Mouse (Mus musculus): Measurements from ENCODE around the gene Dpp7. TPM values are rescaled to one million over a fixed set of nuclear protein-coding genes. Genes with fewer than 3 reads are reported as not detected.

Dpp7 gene
- total RNA-seq, 2 experiments from 2014 or later: 5.9 to 7.0 TPM

DNA sequence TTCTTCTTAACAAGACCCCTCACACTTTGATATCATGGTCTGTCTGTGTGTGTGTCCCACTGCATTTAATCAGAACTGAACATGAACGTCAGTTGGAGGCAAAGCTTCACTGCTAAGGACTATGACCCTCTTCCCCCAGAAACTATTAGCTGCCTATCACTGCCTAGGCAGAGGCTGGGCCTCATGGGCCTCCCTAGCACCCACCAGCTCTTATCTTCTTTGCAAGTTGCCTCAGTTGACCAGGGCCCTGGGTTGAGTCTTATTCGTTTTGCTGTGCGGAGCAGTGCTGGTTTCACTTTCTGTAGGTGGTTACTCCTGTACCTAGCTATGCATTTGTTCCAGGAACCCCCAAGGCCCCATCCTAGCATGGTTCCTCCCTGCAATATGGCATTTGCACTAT is 13.8 kb upstream of the Dpp7 start:
- no peak for DNase-seq

DNA sequence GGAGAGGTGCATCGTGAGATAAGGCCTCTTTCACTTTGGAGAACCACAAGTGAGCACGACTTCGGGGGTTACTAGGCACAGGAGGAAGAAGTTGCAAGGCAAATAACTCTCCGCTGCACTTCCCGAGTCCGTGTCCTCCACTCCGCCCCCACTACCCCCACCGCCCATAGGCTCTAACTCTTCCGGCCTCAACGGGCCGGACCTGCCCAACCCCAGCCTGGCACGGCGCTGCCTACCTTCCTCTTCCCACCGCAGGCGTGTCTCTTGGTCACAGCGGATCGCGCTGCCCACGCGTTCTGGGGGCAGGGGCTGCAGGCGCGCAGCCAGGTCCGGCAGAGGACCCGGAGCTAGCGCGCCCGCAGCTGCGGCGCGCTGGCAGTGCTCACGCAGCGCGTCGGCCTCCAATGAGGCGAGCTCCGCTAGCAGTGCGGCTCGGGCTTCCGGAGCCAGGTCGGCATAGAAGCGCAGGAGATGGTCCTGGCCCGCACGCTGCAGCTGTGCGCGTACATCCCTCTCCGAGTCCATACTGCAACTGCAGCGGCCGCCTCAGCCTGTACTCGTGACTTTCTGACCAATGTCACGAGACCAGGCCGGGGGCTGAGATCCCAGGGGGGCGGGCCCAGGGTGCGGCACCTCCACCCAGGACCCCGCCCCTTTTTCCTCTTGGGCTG is 9.1 kb upstream of the Dpp7 start, which contains the start of gene Uap1l1:
TSS of gene Uap1l1 (minus strand) at position 592 of the 671 bp plus-strand sequence.
- peak; percentile 87 to 92 for DNase-seq

DNA sequence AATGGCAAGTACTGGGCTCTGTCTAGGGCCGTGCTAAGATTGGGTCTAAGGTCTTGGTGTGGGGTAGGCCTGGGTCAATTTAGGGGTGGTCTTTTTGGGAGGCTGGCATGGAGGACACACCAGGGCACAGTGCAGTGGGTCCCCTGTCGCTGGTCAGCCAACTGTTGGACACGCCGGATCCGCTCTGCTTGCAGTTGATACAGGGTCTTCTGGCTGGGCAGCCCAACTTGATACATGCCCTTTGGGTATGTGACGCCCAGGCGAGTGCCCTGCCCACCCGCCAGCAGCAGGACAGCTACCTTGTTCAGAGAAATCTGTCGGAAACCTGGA is 8.6 kb upstream of the Dpp7 start:
- DNase-seq: peak in 1 of 2 experiments; percentile 33

DNA sequence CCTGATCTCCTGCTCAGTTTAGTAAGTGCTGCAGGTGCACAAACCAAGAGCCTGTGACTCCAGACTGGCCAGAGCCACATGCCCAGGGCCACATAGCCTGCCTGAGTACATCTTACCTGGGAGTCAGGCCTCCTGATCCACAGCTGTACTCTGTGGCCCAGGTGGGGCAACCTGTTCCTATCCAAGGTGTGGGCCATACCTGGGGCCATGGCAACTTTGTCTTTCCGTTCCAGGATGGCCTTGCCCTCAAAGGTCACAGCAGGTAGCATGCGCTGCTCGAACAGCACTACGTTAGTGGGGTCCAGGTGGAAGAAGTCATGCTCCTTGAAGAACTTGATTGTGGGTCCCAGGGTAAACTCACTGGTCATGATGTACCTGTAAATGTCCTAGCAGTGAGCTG is 8.2 kb upstream of the Dpp7 start:
- DNase-seq: no peak

DNA sequence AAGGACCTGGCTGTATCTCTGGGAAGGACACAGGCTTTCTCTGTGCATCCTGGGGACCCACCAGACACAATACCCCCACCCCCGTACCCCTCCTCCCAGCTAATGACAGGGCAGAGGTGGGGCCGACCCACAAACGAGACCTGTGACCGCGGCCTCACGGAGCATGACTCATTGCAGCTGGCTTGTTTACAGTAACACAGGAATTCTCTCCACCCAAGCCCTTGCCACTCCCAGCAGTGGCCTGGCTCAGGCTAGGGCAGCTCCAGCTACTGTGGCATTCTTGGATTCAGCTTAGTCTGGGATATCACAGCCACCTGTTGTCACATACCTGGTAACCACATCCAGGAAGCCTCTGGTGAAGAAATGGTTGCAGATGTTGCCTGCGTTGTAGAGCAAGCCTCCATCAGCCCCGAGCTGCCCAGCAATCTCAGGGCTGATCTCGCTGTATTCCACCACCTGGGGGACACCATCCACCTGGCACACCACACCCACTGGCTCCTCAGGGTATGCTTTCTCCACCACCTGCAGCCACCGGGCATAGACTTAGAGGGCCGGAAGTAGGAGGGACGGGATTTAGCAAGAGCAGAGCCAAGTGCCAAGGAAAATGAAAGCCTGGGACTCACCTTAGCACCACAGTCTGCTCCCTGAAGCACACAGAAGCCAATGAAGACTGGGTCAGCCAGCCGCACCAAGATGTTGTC is 7.5 kb upstream of the Dpp7 start:
- no peak for DNase-seq

DNA sequence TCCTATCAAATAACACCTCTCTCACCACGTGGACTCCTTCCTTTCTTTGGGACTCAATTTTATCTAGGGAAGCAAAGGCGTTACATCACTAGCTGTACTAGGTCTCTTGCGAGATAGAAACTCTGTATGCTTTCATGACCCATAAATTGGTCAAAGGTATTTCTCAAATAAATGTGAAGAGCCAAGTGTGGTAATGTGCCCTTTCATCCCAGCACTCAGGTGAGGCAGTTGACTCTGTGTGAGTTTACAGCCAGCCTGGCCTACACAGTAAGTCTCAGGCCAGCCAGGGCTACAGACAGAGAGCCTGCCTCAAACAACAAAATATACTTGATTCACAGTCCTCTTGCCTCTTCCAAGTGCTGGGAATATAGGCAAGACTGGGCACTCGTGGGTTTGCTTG is 3.7 kb upstream of the Dpp7 start:
- DNase-seq: no peak

DNA sequence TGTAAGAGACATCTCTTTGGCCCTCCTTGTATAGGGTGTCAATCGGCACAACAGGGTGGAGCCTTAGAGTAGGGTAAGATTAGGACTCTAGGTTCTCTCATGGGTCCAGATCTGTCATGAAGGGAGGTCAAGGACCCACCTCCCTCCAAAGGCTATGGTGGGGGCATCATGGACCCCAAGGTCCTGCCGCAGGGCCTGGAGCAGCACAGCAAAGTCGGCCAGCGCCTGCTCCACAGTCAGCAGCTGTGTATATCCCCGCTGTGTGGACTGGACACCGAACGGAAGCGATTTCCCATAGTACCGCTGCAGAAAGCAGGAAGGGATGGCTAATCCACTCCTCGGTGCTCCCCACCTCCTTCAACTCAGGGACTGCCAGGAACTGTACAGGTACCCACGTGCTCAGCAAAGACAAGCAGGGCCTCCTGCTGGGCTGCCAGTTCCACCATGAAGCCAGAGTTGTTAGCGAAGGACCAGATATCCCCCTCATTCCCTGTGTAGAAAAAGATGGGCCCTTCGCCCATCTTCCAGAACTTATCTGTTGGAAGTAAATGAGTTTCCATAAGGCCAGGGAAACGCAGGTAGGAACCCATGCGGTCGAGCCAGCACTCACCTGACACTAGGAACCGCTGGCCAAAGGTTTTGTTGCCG is 616 bp downstream of the Dpp7 start:
- no peak for DNase-seq

DNA sequence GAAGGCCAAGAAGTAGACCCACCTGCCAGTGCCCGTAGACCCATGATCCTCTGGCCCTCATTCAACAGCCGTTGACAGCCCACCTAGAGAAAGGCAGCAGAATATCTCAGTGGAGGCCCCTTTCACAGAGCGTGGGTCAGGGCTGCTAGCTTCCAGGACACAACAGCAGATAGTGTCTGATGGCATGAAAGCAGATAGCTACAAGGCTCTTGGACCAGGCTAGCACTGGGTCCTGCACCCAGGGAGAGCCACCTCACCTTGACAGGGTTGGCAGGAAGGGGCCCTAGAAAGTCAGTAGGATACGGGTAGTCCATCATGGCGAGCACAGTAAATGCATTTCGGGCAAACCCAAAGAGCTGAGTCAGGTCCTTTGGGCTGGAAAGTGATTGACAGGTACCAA is 1.9 kb downstream of the Dpp7 start:
- DNase-seq: no peak

DNA sequence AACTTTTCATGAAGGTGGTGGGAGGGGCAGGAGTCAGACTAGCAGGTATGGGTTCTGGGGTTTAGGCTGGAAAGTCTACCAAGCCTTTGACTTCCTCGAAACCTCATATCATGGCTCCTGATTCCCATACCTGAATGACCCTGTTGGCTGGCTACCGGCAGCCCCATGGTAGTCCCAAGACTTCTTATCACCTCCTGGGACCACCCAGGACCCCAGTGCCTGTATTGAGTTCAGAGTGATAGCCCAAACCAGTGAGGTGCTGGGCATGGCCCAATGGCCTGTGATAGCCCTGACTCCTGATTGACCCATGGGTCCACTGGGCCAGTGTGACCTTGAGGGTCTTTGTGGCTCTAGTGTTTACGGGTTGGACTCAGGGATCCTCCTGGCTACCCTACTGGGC is 5.5 kb downstream of the Dpp7 start:
- no peak for DNase-seq

DNA sequence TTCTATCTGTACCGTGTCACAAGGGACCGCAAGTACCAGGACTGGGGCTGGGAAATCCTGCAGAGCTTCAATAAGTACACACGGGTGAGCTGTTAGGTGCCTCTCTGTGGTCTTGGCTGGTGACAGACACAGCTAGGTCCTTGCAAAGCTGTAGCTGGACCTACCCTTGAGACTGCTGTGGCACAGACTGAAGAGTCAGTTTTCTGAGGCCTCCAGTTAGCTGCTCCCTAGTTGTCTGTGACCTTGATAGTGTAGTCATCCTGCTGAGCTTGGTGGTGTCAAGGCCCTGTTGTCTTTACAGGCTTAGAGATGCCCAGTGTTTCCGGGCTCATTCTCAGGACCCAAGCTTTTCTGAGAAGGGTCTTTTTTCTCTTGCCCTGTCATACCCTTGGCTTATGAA is 6.7 kb downstream of the Dpp7 start:
- no peak for DNase-seq

DNA sequence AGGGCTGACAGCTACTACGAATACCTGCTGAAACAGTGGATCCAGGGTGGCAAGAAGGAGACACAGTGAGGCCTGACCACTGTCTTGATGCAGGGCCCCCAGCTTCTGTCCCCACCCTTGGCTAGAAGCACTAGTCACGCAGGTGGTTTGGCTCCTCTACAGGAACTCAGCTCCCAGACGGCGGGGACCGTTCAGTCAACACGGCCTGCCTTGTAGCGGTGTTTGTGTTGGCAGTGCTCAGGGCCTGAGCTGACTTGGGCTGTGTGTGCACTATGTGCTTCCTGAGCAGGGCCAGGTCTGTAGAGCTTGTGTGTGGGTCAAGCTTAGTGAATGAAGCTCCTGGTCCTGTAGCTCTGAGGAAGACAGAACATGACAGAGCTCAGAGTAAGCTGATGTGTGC is 8.0 kb downstream of the Dpp7 start:
- DNase-seq: peak in 1 of 2 experiments; percentile 25

DNA sequence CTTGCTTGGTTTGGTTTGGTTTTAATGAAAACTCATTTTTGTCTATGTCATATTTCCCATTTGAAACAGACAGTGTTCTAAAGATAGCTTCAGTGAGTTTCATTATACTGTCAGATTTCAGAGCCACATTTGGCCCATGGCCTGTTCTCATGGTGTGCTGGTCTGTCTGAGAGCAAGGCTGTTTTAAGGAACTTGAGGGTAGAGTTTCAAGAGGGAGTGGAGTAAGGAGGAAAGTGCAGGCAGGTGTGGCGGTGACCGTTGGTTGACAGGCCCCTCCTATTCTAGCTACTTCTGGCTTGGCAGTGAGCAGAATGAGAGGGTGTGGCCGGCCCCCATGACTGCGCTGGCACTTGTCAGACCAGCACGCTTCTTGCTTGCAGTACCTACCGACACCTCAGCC is 17.9 kb downstream of the Dpp7 start:
- DNase-seq: no peak

DNA sequence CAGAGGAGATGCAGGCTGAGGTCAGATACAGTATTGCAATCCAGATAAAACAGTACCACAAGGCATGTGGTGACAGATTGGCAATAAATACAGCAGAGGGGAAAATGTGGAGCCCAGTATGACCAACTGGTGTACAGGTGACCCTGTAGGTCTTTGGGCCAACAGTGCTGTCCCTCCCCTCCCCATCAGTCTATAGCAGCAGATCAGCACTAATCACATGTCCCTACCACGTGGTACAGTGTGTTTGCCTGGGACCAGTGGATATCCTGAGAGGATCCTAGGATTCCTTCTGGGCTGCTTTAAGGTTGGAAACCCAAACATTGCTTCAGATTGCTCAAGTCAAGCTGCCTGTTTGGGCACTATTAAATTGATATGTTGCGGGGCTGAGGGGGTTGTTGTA is 22.6 kb downstream of the Dpp7 start:
- DNase-seq: no peak

DNA sequence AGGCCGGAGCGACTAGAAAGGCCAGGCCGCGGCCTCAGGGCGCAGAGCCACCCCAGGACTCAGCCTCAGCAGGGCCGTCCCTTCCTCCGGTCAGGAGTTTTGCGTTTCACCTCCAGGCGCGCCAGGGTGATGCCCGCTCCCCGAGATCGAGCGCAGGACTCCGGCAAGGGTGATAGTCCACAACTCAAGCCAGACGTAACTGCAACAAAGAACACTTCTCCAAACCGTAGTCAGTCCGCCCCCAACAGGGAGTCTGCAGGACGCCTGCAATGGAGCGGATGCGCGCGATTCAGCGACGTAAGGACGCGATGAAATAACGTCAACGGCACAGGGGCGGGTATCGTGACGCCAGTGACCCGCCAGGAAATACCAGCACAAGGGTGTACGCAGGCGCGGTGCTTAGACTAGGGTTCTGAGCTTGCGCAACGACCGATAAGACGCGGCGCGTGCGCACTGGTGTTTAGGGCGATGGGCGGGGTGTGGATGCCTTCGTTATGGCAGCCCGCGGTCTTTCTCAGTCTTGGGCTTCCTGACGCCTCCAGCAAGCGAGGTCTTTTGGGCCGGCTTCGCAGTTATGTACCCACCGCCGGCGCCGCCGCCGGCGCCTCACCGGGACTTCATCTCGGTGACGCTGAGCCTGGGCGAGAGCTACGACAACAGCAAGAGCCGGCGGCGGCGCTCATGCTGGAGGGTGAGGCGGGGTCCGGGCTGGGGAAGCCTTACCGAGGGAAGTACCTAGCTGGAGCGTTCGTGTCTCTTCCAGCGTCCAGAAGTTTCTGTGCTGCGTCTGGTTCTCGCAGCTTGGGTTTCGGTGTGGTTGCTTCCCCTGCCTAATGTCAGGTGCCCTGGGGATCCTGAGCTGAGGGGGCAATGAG is 23.6 kb downstream of the Dpp7 start, which contains the start of gene Man1b1:
TSS of gene Man1b1 (plus strand) at position 53 of the 875 bp plus-strand sequence.
- peak; percentile 99 to 100 for DNase-seq

DNA sequence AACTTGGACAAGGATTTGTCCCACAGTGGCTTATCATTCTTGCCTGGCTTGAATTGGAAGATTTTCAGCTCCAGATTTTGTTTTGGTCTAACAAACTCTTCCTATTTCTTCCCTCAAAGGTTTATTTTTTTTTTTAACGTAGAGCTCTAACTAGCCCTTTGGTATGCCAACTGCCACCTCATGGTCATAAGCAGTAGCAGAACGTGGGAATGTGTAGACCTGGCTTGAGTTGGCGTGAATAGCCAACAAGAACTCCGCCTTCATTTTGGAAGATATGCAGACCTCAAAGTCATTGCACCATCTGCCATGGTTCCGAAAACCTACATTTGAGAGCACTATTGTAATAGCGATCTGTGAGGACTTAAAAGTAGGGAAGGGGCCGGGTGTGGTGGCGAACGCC is 24.7 kb downstream of the Dpp7 start:
- no peak for DNase-seq

DNA sequence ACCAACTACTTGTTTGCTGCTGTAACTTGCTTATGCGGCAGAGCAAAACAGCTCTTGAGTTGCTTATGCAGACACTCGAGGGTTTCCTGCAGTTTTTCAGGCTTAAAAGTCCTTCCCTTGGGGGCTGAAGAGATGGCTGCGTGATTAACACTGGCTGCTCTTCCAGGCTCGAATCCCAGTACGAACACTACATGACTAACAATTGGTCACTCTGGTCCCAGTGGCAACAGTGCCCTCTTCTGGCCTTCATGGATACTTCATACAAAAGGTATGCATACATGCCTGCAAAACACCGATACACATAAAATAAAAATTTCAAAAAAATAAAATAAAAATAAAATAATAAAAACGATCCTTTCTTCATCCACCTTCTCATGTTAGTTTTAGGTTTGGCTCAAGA is 27.7 kb downstream of the Dpp7 start:
- peak in 1 of 2 experiments; percentile 45 for DNase-seq

DNA sequence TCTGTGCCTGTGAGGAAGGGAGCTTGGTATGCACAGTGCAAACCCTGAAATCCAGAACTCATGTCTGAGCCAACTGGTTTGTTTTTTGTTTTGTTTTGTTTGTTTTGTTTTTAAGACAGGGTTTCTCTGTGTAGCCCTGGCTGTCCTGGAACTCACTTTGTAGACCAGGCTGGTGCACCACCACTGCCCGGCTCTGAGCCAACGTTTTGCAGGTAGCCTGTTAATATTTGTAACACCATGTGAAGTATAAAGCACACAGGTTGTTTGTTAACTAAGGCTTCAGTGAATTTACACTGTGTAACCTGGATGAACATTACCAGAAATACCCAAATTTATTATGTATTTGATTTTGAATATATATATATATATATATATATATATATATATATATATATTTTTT is 30.1 kb downstream of the Dpp7 start:
- DNase-seq: no peak

DNA sequence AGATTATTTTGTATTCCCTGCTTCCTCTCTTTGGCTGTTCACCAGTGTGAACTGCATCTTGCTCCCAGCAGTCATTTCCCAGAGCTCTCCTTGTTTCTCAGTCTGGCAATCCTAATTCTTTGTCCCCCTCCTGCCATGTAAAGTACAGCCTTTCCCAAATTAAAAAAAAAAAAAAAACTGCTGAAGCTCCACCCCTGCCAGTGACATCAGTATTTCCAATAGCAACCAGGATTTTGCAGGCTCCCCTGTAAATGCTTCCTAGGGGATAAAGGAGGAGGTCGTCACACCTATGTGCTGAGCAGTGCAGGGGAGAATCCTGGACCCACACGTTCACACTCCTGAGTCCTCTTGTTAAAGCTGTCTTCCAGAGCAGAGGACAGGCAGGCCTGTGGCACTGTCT is 36.1 kb downstream of the Dpp7 start:
- no peak for DNase-seq

DNA sequence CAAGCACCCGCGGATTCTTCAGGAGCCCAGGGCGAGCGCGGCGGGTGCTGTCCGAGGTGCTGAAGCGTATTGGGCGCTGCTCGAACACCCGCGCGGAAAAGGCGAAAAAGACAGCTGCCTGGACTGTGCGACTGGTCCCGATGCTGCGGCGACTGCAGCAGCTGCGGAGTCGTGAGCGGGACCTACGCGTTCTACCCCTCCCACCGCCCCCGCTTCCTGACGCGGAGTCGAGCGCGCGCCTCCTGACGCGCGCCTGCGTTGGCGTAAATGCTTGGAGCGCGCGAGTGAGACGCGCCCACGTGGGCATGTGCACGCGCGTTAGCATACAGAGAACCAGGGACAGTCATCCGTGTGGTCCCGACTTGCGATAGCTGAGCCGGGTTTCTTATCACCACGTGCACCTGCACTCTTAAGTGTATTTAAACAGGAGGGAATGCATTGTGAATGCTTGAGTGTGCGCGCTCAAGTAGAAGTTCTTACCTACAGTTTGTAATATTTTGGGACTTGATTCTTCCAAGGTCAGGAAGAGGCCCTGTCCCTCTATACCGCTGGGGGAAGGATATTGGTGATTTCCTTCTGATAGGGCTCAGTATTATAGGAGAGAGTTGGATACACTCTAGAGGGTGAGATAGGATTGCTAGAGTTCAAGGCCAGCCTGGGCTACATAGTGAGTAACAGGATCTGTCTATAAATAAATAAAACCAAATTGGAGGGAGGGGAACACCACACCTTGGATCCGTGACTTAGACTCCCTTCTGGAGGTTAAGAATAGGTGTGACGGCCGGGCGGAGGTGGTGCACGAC is 37.0 kb downstream of the Dpp7 start, which contains the start of gene Grin1:
TSS of gene Grin1 (minus strand) at position 217 of the 803 bp plus-strand sequence.
- peak; percentile 33 to 60 for DNase-seq

DNA sequence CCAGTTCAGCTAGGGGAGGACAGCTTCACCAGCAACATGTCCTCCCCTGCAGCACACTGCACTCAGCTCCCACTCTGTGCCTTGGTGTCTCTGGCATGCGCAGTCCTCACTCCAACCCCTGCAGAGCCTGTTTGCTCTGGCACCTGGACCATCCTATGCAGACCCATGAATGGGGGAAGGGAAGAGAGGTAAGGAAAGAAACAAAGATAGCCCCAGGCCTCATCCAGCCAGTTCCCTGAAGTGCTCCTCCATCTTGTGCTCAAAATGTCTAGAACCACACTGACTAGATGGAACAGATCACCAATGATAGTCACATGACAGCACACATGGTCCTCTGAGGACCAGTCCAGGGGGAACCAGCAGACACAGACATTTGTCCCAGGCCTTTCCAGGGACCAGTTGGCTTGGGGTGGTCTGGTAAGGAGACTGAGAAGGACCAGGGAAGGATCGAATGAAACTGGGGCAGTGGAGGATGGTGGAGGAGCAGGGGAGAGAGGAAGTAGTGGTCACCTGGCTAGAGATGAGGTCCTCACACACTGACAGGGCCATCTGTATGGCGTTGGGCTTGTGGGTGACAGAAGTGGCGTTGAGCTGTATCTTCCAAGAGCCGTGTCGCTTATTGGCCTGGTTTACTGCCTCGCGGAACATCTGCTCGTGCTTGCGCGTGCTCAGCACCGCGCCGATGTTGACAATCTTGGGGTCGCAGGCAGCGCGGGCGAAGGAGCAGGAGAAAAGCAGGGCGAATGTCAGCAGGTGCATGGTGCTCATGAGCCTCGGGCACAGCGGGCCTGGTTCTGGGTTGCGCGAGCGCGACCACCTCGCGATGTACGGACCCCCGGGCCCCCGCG is 37.8 kb downstream of the Dpp7 start:
- no peak for DNase-seq

DNA sequence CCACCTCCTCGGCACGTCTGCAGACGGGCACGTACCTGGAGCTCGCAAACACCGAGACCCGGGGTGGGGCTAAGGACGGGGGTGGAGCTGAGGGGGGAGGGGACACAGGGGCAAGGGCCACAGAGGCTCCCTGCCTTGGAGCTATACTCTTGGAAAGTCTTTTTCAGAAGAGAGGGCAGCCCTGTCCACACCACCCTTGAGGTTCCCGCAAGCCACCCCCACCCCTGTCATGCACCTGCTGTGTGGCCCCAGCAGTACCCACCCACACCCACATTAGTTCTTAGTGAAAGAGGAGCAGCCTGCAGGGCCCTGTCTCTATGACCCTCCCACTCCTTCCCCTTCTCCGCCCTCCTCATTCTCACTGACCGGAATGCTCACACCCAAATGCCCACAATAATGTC is 44.7 kb downstream of the Dpp7 start:
- DNase-seq: no peak
